Mouse (Mus musculus) layer of hippocampus, adult 18-20 months (tissue): ENCODE measurements at regions not wholly inside any gene's neighbourhood (a gene's known extent, or its start where the extent isn't known, plus 50 kb on each side); places are given as distances from the start of the nearest gene placed in this dataset.
A peak's percentile ranks its signal among the peaks of the same experiment; 100 is the strongest.

ENCODE experiments used
- DNase-seq, 2 experiments: peaks; one replicate each; pipeline ENCODE4 v3.0.0; 2022; ENCODE audit warnings: low spot score in 2 of 2

- no peak for DNase-seq
Observed at GRCm38 (mm10) chr2:128393921-128394320, 197.1 kb upstream of the Spdye4c start.

- DNase-seq, result no peak
Observed at GRCm38 (mm10) chr2:128395308-128396007, 195.6 kb upstream of the Spdye4c start.

GRCm38 (mm10) chr2:128396008-128396346, 195.0 kb upstream of the Spdye4c start:
- DNase-seq, result peak; percentile 82 to 96

- no peak for DNase-seq
Observed at GRCm38 (mm10) chr2:128401359-128401758, 189.7 kb upstream of the Spdye4c start.

- no peak for DNase-seq
Observed at GRCm38 (mm10) chr2:128403143-128403935, 187.7 kb upstream of the Spdye4c start.

- DNase-seq, result no peak
Observed at GRCm38 (mm10) chr2:128404405-128404804, 186.6 kb upstream of the Spdye4c start.

GRCm38 (mm10) chr2:128407076-128407475, 183.9 kb upstream of the Spdye4c start:
- DNase-seq, result no peak

GRCm38 (mm10) chr2:128408718-128409117, 182.3 kb upstream of the Spdye4c start:
- DNase-seq, result no peak

GRCm38 (mm10) chr2:128412352-128412751, 178.7 kb upstream of the Spdye4c start:
- DNase-seq, result peak in 1 of 2 experiments; percentile 66

- no peak for DNase-seq
Observed at GRCm38 (mm10) chr2:128412974-128413373, 178.0 kb upstream of the Spdye4c start.

GRCm38 (mm10) chr2:128414588-128415240, 176.3 kb upstream of the Spdye4c start:
- DNase-seq, result no peak

GRCm38 (mm10) chr2:128416416-128416815, 174.6 kb upstream of the Spdye4c start:
- no peak for DNase-seq

- DNase-seq, result no peak
Observed at GRCm38 (mm10) chr2:128418960-128419359, 172.0 kb upstream of the Spdye4c start.

- DNase-seq, result no peak
Observed at GRCm38 (mm10) chr2:128420406-128420805, 170.6 kb upstream of the Spdye4c start.

- no peak for DNase-seq
Observed at GRCm38 (mm10) chr2:128422677-128423076, 168.3 kb upstream of the Spdye4c start.

- DNase-seq, result no peak
Observed at GRCm38 (mm10) chr2:128424236-128424635, 166.8 kb upstream of the Spdye4c start.

- no peak for DNase-seq
Observed at GRCm38 (mm10) chr2:128427181-128427880, 163.7 kb upstream of the Spdye4c start.

- DNase-seq, result no peak
Observed at GRCm38 (mm10) chr2:128428154-128428553, 162.9 kb upstream of the Spdye4c start.

- DNase-seq, result no peak
Observed at GRCm38 (mm10) chr2:128428651-128429633, 162.1 kb upstream of the Spdye4c start.

- no peak for DNase-seq
Observed at GRCm38 (mm10) chr2:128429786-128430185, 161.2 kb upstream of the Spdye4c start.
